Mouse (Mus musculus) erythroblast, adult 5-6 weeks (primary cell): Measurements from ENCODE around the gene Polr2h. TPM values are rescaled to one million over a fixed set of nuclear protein-coding genes. Genes with fewer than 3 reads are reported as not detected.

ENCODE experiments used
- ATAC-seq: replicated peaks from 2 replicates; pipeline ENCODE4 v1.8.0; 2016; ENCODE audit warnings: moderate number of reproducible peaks, mild to moderate bottlenecking, moderate TSS enrichment, inconsistent platforms; ENCODE audit not compliant: poor library complexity, low FRiP score, severe bottlenecking
- total RNA-seq, 2 experiments: library from RNA; stranded (forward) in 1 of 2; stranded (reverse) in 1 of 2; fragments of 150-400 nt in 1 of 2; fragments of 200-764, 138-1000 nt in 1 of 2; gene quantifications; 2 replicates each; pipeline versions ENCODE4 v1.2.3 to v1.2.4; 2015 to 2017; ENCODE audit warnings: low replicate concordance in 2 of 2

Gene Polr2h
- total RNA-seq, 2 experiments from 2014 or later = 4.0 to 15.9 TPM

- ATAC-seq = no peak
These were observed 17.4 kb upstream of the Polr2h start for GRCm38 (mm10) chr16:20700036-20700435.

- no peak for ATAC-seq
These were observed 16.1 kb upstream of the Polr2h start for GRCm38 (mm10) chr16:20701316-20701715.

GRCm38 (mm10) chr16:20701729-20702521 is 15.5 kb upstream of the Polr2h start:
- ATAC-seq = no peak

DNA sequence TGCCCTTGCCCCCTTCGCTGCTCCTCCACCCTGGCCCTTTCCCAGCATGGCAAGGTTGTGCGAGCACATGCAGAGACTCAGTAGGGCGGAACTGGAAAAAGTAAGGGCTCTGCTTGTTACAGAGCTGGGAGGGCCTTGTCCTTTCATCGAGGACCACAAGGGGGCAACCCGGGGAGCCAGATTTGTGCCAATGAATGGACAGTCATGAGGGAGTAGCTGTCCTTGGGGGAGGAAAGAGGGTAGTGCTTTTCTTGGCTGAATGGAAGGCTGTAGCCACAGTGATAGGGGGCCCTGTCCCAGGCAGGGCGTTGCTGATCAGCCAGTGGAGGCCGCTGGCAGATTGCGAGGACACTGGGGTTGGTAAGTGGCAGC is 15.0 kb upstream of the Polr2h start:
- ATAC-seq = peak; percentile 68

DNA sequence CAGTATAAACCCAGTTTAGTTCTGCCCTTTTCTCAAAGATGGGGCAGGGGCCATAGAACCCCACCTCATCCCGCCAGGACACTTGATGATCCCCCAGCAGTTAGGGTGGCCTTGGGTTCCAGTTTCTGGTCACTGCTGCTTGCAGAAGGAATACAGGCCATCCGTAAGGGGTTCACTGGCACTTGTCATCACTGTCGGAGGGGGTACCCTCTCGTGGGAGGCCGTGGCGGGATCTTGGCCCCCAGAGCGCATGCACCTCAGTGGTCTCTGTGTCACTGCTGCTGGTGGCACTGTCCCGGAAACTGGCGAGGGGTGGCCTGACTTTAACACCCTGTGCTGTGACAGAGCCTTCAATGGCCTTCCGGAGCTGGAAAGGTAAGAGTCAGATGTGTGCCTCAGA is 14.4 kb upstream of the Polr2h start:
- ATAC-seq = no peak

GRCm38 (mm10) chr16:20703699-20704400 is 13.6 kb upstream of the Polr2h start:
- ATAC-seq = no peak

DNA sequence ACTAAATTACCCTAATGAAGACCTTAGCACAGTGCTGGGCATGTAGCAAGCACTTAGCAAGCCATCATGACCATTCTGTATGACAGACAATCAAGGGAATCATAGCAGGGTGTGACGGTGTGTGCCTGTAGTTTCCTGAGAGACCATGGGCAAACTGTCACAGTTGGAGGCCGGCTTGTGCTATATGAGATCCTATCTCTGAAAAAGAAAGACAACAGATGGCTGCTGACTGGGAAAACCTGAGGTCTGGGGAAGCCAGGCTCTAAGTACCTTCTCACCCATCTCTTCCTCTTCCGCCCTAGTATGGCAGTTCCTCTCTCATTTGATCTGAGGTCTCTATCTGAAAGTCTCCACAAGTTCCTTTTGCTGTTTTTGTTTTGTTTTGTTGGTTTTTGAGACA is 11.7 kb upstream of the Polr2h start:
- no peak for ATAC-seq

GRCm38 (mm10) chr16:20706407-20707055 is 10.9 kb upstream of the Polr2h start:
- no peak for ATAC-seq

GRCm38 (mm10) chr16:20708220-20708938 is 9.1 kb upstream of the Polr2h start:
- ATAC-seq = no peak

- ATAC-seq = no peak
These were observed 8.3 kb upstream of the Polr2h start for GRCm38 (mm10) chr16:20708939-20709734.

- no peak for ATAC-seq
These were observed 7.1 kb upstream of the Polr2h start for GRCm38 (mm10) chr16:20710370-20710769.

DNA sequence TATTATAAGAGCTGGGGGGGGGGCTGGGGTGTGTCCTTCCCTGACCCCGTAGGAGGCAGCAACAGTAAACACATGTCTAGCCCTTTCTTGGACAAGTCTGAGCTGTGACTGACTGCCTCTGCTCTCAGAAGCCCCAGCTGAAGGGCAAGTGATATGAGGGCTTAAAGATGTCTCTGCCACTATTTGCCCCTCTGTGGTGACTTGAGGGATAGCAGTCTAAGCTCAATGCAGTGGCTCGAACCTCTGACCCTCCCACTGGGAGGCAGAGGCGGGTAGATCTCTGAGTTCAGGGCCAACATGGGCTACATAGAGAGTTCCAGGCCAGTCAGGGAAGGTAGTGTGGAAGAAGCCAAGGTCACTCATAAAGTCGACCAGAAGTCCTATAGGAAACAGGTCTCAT is 6.7 kb upstream of the Polr2h start:
- 0 out of 2 replicates have a peak, but pooled peaks have one; percentile 18 for ATAC-seq

- ATAC-seq = no peak
These were observed 5.3 kb upstream of the Polr2h start for GRCm38 (mm10) chr16:20712190-20712589.

- peak; percentile 33 for ATAC-seq
These were observed 4.6 kb upstream of the Polr2h start for GRCm38 (mm10) chr16:20712889-20713288.

GRCm38 (mm10) chr16:20714307-20715080 is 3.0 kb upstream of the Polr2h start:
- ATAC-seq = no peak

DNA sequence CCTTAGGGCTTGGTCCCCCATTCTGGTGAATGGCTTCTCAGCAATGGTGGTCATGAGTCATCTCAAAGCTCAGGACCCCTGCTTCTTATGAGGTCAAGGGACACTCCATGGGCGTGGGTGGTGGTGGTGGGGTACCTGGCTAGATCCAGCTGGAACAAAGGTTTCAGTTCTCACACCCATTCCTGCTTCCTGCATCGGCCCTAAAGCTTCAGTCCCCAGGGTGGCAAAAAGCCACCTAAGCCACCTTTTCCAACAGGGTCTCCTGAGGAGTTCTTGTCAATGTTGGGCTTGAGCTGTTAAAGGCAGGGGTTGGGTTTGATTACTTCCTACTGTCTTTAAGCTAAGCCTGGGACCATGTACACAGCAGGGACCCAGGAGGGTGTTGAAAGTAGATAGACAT is 2.3 kb upstream of the Polr2h start:
- ATAC-seq = no peak

GRCm38 (mm10) chr16:20715566-20715965 is 1.9 kb upstream of the Polr2h start:
- ATAC-seq = no peak

DNA sequence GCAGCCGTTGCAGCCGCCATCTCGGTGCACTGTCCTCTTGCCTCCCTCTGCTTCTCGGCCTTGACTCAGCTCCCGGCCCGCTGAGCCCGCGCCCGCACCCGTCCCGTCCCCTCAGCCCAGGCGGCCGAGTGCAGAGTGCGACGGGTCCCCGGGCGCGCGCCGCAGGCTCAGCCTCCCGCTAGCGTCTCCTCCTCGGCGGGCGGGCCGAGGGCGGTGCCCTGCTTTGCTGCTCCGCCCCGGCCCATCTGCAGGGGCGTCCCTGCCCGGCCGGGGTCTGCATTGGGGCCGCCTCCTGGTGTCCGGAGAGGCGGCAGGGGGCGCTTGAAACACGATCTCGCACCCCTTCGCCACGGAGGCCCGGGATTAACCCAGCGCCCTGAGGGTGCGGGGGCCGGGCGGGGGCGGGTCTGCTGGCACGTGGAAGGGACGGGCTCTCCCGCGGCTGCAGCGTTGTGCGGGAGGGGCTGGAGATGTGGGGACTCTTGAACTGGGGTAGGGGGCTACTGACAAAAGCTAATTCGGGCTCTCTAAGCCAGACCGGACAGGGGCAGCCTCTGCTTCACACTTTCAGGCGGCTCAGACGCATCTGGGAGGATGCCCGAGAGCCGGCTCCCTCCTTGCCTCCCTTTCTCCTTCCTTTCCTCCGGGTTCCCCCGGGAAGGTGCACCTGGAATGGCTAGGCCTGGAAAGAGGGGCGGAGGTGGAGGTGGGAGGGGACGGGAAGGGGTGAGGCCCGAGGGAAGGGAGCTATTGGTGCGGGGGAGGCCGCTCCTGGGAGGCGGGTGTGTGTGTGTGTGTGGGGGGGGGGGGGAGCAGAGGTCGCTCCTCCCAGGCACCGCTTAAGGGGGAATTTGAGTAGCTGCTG is 1.3 kb upstream of the Polr2h start:
- peak; percentile 45 for ATAC-seq
